Mouse (Mus musculus) hindbrain, postnatal 0 days (tissue): ENCODE measurements around the gene Cbr4. TPM values are rescaled to one million over a fixed set of nuclear protein-coding genes. Genes with fewer than 3 reads are reported as not detected.
A peak's percentile ranks its signal among the peaks of the same experiment; 100 is the strongest.

Experiments used
- ATAC-seq: fragments of 200-750 bp; cut with Nextera tagmentation; 2 replicates; pipeline ENCODE4 v1.8.0; 2017; ENCODE audit warnings: mild to moderate bottlenecking, moderate TSS enrichment, moderate library complexity
- DNase-seq: peaks from one replicate; pipeline ENCODE4 v3.0.0-alpha.2; 2015; ENCODE audit warnings: low spot score
- H3K27ac ChIP-seq: fragments of 300-500 bp; sonication (generic); 2 replicates; pipeline ENCODE4 v1.5.1; 2014; ENCODE audit warnings: mild to moderate bottlenecking
- H3K27me3 ChIP-seq: fragments of 300-500 bp; sonication (generic); 2 replicates; pipeline ENCODE4 v1.6.1; 2014; ENCODE audit warnings: low read length, mixed read lengths; ENCODE audit not compliant: insufficient read depth
- H3K36me3 ChIP-seq: fragments of 300-500 bp; sonication (generic); 2 replicates; pipeline ENCODE4 v1.6.1; 2014; ENCODE audit warnings: low read length, mixed read lengths; ENCODE audit not compliant: insufficient read depth
- H3K4me1 ChIP-seq: fragments of 300-500 bp; sonication (generic); 2 replicates; pipeline ENCODE4 v1.6.1; 2014; ENCODE audit warnings: antibody characterized with exemption, low read length, mixed read lengths; ENCODE audit not compliant: insufficient read depth
- H3K4me2 ChIP-seq: fragments of 300-500 bp; sonication (generic); 2 replicates; pipeline ENCODE4 v1.6.1; 2014; ENCODE audit warnings: low read depth, mild to moderate bottlenecking, low read length, moderate library complexity, mixed read lengths
- H3K4me3 ChIP-seq: fragments of 300-500 bp; sonication (generic); 2 replicates; pipeline ENCODE4 v1.5.1; 2014; ENCODE audit warnings: low read length
- H3K9ac ChIP-seq: fragments of 300-500 bp; sonication (generic); replicated peaks from 2 replicates; pipeline ENCODE4 v1.6.1; 2014; ENCODE audit warnings: mild to moderate bottlenecking, low read length, moderate library complexity, mixed read lengths
- H3K9me3 ChIP-seq: fragments of 300-500 bp; sonication (generic); 2 replicates; pipeline ENCODE4 v1.6.1; 2016; ENCODE audit warnings: low read length, mixed read lengths
- CTCF ChIP-seq: IDR thresholded peaks from 2 replicates; pipeline ENCODE4 v1.5.1; 2016; ENCODE audit warnings: antibody characterized with exemption, control low read depth, low read depth
- WGBS: fragments of 180-500 bp; shearing (Covaris S2); extraction: QIAGEN DNeasy Blood & Tissue Kit; methylation state at CpG from one replicate; pipeline ENCODE4 v1.1.7; 2014; 5-methylcytosine and 5-hydroxymethylcytosine counted together
- polyA plus RNA-seq: library from polyadenylated mRNA; unstranded; fragments of >200 nt; fragmentation: Nextera tagmentation; extraction: Ambion mirVana; gene quantifications from 2 replicates; pipeline ENCODE4 v1.2.1, GENCODE M21; 2015
- total RNA-seq: library from RNA; depleted of rRNA; stranded (reverse); fragments of >200 nt; gene quantifications from 2 replicates; pipeline ENCODE4 v1.2.3, GENCODE M21; 2014

The Cbr4 gene
- total and polyA plus RNA-seq, 2 experiments from 2014 or later: 10.1 to 24.5 TPM

DNA sequence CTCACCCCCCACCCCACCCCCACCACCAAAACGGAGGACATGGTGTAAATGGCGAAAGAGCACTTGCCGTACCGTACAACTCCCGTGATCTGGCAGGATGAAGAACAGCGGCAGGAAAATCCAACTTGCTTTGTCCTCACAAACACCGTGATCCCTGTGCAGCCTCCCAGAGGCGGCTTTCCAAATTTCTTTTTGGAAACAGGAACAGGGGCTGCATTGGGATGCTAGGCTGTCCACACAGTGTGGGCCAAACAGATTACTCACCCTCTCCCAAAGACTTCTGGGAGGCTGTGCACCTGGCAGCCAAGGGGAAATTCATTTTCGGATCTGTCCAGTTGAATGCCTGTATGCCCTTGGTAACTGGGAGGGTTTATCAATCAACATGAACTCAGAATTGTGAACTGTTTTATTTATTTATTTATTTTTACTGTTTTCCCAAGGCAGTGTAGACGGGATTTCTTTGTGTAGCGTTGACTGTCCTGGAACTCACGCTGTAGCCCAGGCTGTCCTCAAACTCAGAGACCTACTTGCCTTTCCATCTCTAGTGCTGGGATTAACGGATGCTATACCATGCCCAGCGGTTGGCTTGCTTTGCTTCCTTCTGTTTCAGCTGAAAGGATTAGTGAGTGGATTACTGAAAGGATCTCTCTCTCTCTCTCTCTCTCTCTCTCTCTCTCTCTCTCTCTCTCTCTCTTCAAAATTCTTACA lies 7.1 kb upstream of the Cbr4 start:
- Histone ChIP-seq H3K27me3 (no peaks in the 10 kb centered on the region), H3K4me2 (no peak overlapping the region), H3K9me3 (no peaks in the 10 kb centered on the region), H3K4me1 (no peaks in the 10 kb centered on the region; the same call in 1 of the 2 replicates), H3K36me3 (no peaks in the 10 kb centered on the region), H3K9ac (no peak overlapping the region), H3K4me3 (no peak overlapping the region), H3K27ac (no peak overlapping the region)
- ATAC-seq (peak; percentile 73), DNase-seq (peak; percentile 19)
- 81% methylated on average over 14 of the region's 14 CpGs for WGBS
- TF ChIP-seq CTCF: no peak

- Histone ChIP-seq H3K27ac (peak overlapping the region; percentile 82; the same call in 1 of the 2 replicates), H3K4me1 (no peaks in the 10 kb centered on the region), H3K36me3 (no peaks in the 10 kb centered on the region), H3K9me3 (no peaks in the 10 kb centered on the region), H3K9ac (no peak overlapping the region), H3K27me3 (no peaks in the 10 kb centered on the region), H3K4me2 (peak overlapping the region; percentile 68; the same call in 1 of the 2 replicates), H3K4me3 (no peak overlapping the region)
- no peak for DNase-seq
- 97% methylated on average over 2 of the region's 2 CpGs for WGBS
- no peak for TF ChIP-seq CTCF
- no peak for ATAC-seq
These were observed 508 bp upstream of the Cbr4 start for GRCm38 (mm10) chr8:61486923-61487529.

- WGBS: 94% methylated on average over 8 of the region's 8 CpGs
- Histone ChIP-seq H3K9ac (no peak overlapping the region), H3K4me3 (peak overlapping the region; percentile 44; the same call in 1 of the 2 replicates)
These were observed 1.1 kb downstream of the Cbr4 start for GRCm38 (mm10) chr8:61488631-61489030.

GRCm38 (mm10) chr8:61497110-61497509 lies 9.6 kb downstream of the Cbr4 start:
- WGBS: 86% methylated on average over 4 of the region's 4 CpGs
- H3K27ac ChIP-seq: no peak overlapping the region
- H3K36me3 ChIP-seq: no peaks in the 10 kb centered on the region
- no peak overlapping the region for H3K4me3 ChIP-seq
- DNase-seq: no peak
- H3K9me3 ChIP-seq: no peaks in the 10 kb centered on the region
- no peak for TF ChIP-seq CTCF
- ATAC-seq: no peak
- H3K9ac ChIP-seq: no peak overlapping the region
- H3K27me3 ChIP-seq: no peaks in the 10 kb centered on the region
- H3K4me2 ChIP-seq: no peak overlapping the region
- no peaks in the 10 kb centered on the region for H3K4me1 ChIP-seq

More at GRCm38 (mm10) chr8:61488631-61489030, 1.1 kb downstream of the Cbr4 start:
- H3K27me3 ChIP-seq: no peaks in the 10 kb centered on the region
- peak overlapping the region; percentile 68 for H3K4me2 ChIP-seq
- no peak for DNase-seq
- no peak overlapping the region for H3K27ac ChIP-seq
- no peak for ATAC-seq
- no peaks in the 10 kb centered on the region for H3K4me1 ChIP-seq
- no peaks in the 10 kb centered on the region for H3K9me3 ChIP-seq
- no peak for TF ChIP-seq CTCF
- H3K36me3 ChIP-seq: no peaks in the 10 kb centered on the region

DNA sequence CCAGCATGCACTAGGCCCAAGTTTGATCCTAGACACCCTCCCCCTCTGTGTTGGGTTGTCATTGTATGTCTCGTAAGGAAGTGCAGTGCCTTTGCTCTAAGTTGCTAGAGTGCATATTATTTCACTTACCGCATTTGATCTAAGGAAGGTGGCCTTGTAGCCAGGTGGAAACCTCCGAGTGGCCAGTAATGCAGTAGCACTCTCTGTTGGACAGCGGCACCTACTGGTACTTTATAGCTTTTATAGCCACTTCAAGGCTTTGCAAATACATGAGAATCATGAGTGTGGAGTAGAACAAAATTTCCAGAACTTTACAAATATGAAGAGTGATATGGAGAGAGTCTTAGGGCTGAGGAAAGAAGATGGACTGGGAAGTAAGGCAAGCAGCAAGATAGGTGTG lies 11.5 kb downstream of the Cbr4 start:
- Histone ChIP-seq H3K27me3 (no peaks in the 10 kb centered on the region), H3K9me3 (no peaks in the 10 kb centered on the region), H3K4me2 (no peak overlapping the region), H3K9ac (no peak overlapping the region), H3K4me1 (no peaks in the 10 kb centered on the region), H3K4me3 (no peak overlapping the region), H3K27ac (no peak overlapping the region), H3K36me3 (no peaks in the 10 kb centered on the region)
- ATAC-seq (peak; percentile 59), DNase-seq (peak; percentile 75)
- WGBS: 61% methylated on average over 4 of the region's 4 CpGs
- peak; percentile 75 for TF ChIP-seq CTCF

DNA sequence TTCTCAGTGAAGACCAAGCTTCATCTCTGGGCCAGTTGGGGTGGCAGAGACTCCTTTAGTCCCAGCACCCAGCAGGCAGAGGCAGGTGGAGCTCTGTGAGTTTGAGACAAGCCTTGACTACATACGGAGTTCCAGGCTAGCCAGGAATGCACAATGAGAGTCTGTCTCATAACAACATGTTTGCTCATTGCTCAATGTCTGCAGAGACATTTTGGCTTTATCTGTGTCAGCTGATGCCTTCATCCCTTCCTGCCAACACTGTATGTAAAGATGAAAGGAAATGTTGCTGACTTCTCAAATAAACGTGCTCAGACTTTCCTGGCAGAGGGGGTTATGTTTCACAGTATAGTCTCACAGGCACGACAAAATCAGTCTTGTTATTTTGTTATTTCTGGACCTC lies 13.4 kb downstream of the Cbr4 start:
- no peak overlapping the region for H3K27ac ChIP-seq
- ATAC-seq (no peak), DNase-seq (no peak)
- no peaks in the 10 kb centered on the region for H3K4me1 ChIP-seq
- no peaks in the 10 kb centered on the region for H3K36me3 ChIP-seq
- H3K9me3 ChIP-seq: no peaks in the 10 kb centered on the region
- no peak overlapping the region for H3K4me2 ChIP-seq
- no peak overlapping the region for H3K9ac ChIP-seq
- 68% methylated on average over 3 of the region's 3 CpGs for WGBS
- no peak for TF ChIP-seq CTCF
- H3K4me3 ChIP-seq: no peak overlapping the region
- no peaks in the 10 kb centered on the region for H3K27me3 ChIP-seq

DNA sequence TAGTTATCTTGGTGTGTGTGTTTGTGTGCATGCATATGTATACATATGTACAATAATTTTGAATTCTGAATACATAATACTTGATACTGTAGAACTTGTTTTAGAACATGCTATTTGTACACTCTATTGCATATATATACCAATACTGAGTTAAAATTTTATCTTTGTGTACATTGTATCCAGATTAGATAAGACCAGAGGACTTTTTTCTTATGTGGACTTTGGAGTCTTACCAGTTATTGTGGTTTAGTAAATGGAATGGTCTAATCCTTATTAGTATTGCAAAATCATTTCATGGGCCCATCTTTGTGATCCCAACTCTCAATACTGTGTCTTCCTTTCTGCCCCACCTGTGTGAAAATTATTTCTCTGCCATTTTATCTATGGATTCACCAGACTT lies 14.7 kb downstream of the Cbr4 start:
- H3K4me2 ChIP-seq: no peak overlapping the region
- DNase-seq: no peak
- no peaks in the 10 kb centered on the region for H3K27me3 ChIP-seq
- no peak overlapping the region for H3K27ac ChIP-seq
- no peak for TF ChIP-seq CTCF
- no peaks in the 10 kb centered on the region for H3K9me3 ChIP-seq
- no peaks in the 10 kb centered on the region for H3K36me3 ChIP-seq
- no peak overlapping the region for H3K4me3 ChIP-seq
- no peaks in the 10 kb centered on the region for H3K4me1 ChIP-seq
- no peak overlapping the region for H3K9ac ChIP-seq
- ATAC-seq: no peak
